ENCODE assay signal across 26 mouse cellular contexts in genomic region chr2:14996036-14996435, GRCm38 (mm10).
"Had no signal": no experiment of that assay in that cellular context is flagged by ENCODE, and none has a peak within 500 bp of the region (broad histone marks: within the 10 kb centered on the region; RNA-seq: fewer than 3 reads in every experiment).

No protein-coding gene starts in this region.

- ATAC-seq: hindbrain, embryonic 16.5 days; inflammation-experienced regulatory T-cells, adult 6 months; intestine, embryonic 15.5 days; liver, embryonic 12.5 days had no signal

- H3K4me3 ChIP-seq: gastrocnemius, adult 2 months; heart, embryonic 10.5 days; heart, embryonic 12.5 days; hindbrain, embryonic 10.5 days; hindbrain, embryonic 12.5 days; intestine, embryonic 15.5 days; kidney, embryonic 15.5 days; limb, embryonic 13.5 days; limb, embryonic 15.5 days; liver, embryonic 12.5 days had no signal

- H3K27ac ChIP-seq: gastrocnemius, adult 2 months; heart, embryonic 10.5 days; hindbrain, embryonic 10.5 days; hindbrain, embryonic 12.5 days; hindbrain, embryonic 14.5 days; intestine, embryonic 15.5 days; kidney, embryonic 15.5 days; kidney, postnatal 0 days; limb, embryonic 13.5 days; limb, embryonic 15.5 days; liver, embryonic 12.5 days; liver, embryonic 14.5 days had no signal

- H3K4me2 ChIP-seq: heart, embryonic 12.5 days; hindbrain, embryonic 12.5 days; hindbrain, embryonic 14.5 days; intestine, embryonic 15.5 days; kidney, embryonic 15.5 days; limb, embryonic 13.5 days; limb, embryonic 15.5 days; liver, embryonic 12.5 days had no signal

- H3K27me3 ChIP-seq: heart, embryonic 12.5 days; hindbrain, embryonic 12.5 days; intestine, embryonic 15.5 days; kidney, embryonic 15.5 days; limb, embryonic 13.5 days; limb, embryonic 15.5 days; liver, embryonic 12.5 days had no signal

- DNase-seq: gastrocnemius, adult 2 months; gastrocnemius, postnatal 10 days; gastrocnemius, postnatal 25 days; heart, adult 18-20 months; heart, postnatal 10 days; heart, postnatal 4 days; kidney, adult 11 months; kidney, adult 2 months; kidney, adult 9 months; kidney, postnatal 14 days; kidney, postnatal 36 days; layer of hippocampus, postnatal 36 days had no signal

- H3K9me3 ChIP-seq: heart, embryonic 10.5 days; heart, embryonic 12.5 days; hindbrain, embryonic 10.5 days; hindbrain, embryonic 12.5 days; intestine, embryonic 15.5 days; kidney, embryonic 15.5 days; limb, embryonic 13.5 days; limb, embryonic 15.5 days; liver, embryonic 12.5 days had no signal

- H3K9ac ChIP-seq: heart, embryonic 12.5 days; hindbrain, embryonic 12.5 days; hindbrain, embryonic 14.5 days; intestine, embryonic 15.5 days; kidney, embryonic 15.5 days; limb, embryonic 13.5 days; limb, embryonic 15.5 days; liver, embryonic 12.5 days; liver, embryonic 14.5 days had no signal

- H3K4me1 ChIP-seq: heart, embryonic 10.5 days; heart, embryonic 12.5 days; hindbrain, embryonic 10.5 days; hindbrain, embryonic 12.5 days; intestine, embryonic 15.5 days; kidney, embryonic 15.5 days; limb, embryonic 13.5 days; limb, embryonic 15.5 days; liver, embryonic 12.5 days had no signal

- H3K36me3 ChIP-seq: intestine, embryonic 15.5 days had no signal
